Mouse (Mus musculus): Measurements from ENCODE around the gene Sdhaf1. TPM values are rescaled to one million over a fixed set of nuclear protein-coding genes. Genes with fewer than 3 reads are reported as not detected.

Gene Sdhaf1
- polyA plus RNA-seq, 1 experiment from 2014 or later: 35.1 TPM

DNA sequence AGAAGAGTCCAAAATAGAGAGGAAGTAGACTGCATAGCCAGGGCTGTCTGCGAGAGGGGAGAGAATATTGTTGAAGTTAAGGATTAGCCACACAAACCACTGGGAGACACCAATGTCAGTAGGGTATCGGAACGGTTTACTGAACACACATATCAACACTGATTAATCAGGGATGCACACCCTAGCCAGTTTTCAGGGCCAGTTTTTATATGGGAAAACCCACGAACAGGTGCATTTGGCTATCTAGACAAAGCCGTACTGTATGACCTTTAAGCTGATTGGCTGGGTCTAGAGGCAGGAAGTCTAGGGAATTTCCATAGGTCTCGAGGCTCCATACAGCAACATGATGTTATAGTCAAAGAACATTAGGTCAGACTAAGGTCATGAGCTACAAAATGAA, 830 bp downstream of the Sdhaf1 start:
- H3K27ac ChIP-seq: peak overlapping the region; percentile 91
- H3K4me2 ChIP-seq (ENCODE audit: low read length): peak overlapping the region; percentile 91
- no peaks in the 10 kb centered on the region for H3K36me3 ChIP-seq (ENCODE audit: insufficient read depth, low read length)
- H3K9me3 ChIP-seq (replicated peaks; ENCODE audit: low read length): no peaks in the 10 kb centered on the region
- WGBS: 25% methylated on average over 6 of the region's 6 CpGs
- H3K27me3 ChIP-seq (ENCODE audit: insufficient read depth, low read length): no peaks in the 10 kb centered on the region
- H3K4me3 ChIP-seq (replicated peaks; ENCODE audit: low read depth, low read length): peak overlapping the region; percentile 70
- no peak for TF ChIP-seq CTCF (IDR thresholded peaks at IDR 0.05; ENCODE audit: low read depth)
- no peak for DNase-seq (ENCODE audit: low spot score)
- peaks cover 5% of the 10 kb centered on the region; the same call in 1 of the 2 replicates for H3K4me1 ChIP-seq (replicated peaks; ENCODE audit: insufficient read depth, low read length)
- H3K9ac ChIP-seq (ENCODE audit: low read depth, low read length): peak overlapping the region; percentile 51
- ATAC-seq (replicated peaks; ENCODE audit: low FRiP score, low read depth): no peak

- peak overlapping the region; percentile 70 for H3K4me3 ChIP-seq (replicated peaks; ENCODE audit: low read depth, low read length)
- WGBS: 0% methylated on average over 20 of the region's 20 CpGs
Observed at GRCm38 (mm10) chr7:30322285-30322667, 1.4 kb downstream of the Sdhaf1 start.

DNA sequence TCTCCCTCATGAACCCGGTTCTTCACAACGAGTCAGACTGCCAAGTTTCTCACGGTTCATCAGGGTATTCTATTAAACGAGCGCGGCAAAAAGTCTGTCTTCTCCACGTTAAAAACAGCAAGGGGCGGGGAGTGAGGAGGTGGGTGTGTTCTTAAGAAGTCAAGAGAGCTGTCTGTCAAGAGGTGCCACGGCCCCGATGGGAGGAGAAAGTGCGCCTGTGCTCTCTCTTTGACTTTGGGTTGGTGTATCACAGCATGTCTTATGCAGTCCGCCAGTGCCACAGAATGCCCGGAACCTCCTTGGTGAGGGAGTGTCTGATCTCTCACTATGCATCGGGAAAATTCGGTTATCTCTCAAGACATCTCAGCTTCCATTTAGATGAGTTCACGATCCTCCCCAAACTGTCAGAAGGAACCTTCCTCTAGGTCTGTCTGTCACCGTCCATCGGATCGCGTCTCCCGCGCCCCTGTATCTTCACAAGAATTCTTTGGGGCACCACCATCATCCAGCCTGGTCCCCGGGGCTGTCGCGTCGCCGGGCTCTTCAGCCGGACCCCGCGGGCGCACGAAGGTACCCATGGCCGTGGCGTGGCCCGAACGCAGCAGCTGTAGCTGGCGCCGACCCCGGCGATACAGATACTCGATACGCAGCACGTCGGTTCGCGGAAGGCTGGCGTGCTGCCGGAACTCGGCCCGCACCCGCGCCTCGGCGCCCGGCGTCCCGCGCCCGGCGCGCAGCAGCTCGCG, 2.0 kb downstream of the Sdhaf1 start, which contains the start of gene E130208F15Rik:
Gene E130208F15Rik (plus strand): TSS at position 202 of the 746 bp plus-strand sequence.
- Histone ChIP-seq H3K9ac (ENCODE audit: low read depth, low read length) (peak within 1 kb of the TSS; percentile 78), H3K9me3 (replicated peaks; ENCODE audit: low read length) (no peaks in the 10 kb centered on the region), H3K4me3 (replicated peaks; ENCODE audit: low read depth, low read length) (peak within 1 kb of the TSS; percentile 70), H3K36me3 (ENCODE audit: insufficient read depth, low read length) (no peaks in the 10 kb centered on the region), H3K27me3 (ENCODE audit: insufficient read depth, low read length) (no peaks in the 10 kb centered on the region), H3K27ac (peak within 1 kb of the TSS; percentile 91), H3K4me1 (replicated peaks; ENCODE audit: insufficient read depth, low read length) (no peaks in the 10 kb centered on the region; the same call in 1 of the 2 replicates), H3K4me2 (ENCODE audit: low read length) (peak within 1 kb of the TSS; percentile 91)
- peak; percentile 42 for ATAC-seq (replicated peaks; ENCODE audit: low FRiP score, low read depth)
- no peak for TF ChIP-seq CTCF (IDR thresholded peaks at IDR 0.05; ENCODE audit: low read depth)
- DNase-seq (ENCODE audit: low spot score): peak; percentile 85
- under 1% methylated on average over 63 of the region's 63 CpGs for WGBS

More at GRCm38 (mm10) chr7:30322285-30322667, 1.4 kb downstream of the Sdhaf1 start:
- Histone ChIP-seq H3K27me3 (ENCODE audit: insufficient read depth, low read length) (no peaks in the 10 kb centered on the region), H3K4me1 (replicated peaks; ENCODE audit: insufficient read depth, low read length) (peaks cover 3% of the 10 kb centered on the region; the same call in 1 of the 2 replicates), H3K4me2 (ENCODE audit: low read length) (peak overlapping the region; percentile 91), H3K36me3 (ENCODE audit: insufficient read depth, low read length) (no peaks in the 10 kb centered on the region), H3K9me3 (replicated peaks; ENCODE audit: low read length) (no peaks in the 10 kb centered on the region), H3K27ac (peak overlapping the region; percentile 91), H3K9ac (ENCODE audit: low read depth, low read length) (peak overlapping the region; percentile 78)
- ATAC-seq (replicated peaks; ENCODE audit: low FRiP score, low read depth) (peak; percentile 97), DNase-seq (ENCODE audit: low spot score) (peak; percentile 100)
- no peak for TF ChIP-seq CTCF (IDR thresholded peaks at IDR 0.05; ENCODE audit: low read depth)

DNA sequence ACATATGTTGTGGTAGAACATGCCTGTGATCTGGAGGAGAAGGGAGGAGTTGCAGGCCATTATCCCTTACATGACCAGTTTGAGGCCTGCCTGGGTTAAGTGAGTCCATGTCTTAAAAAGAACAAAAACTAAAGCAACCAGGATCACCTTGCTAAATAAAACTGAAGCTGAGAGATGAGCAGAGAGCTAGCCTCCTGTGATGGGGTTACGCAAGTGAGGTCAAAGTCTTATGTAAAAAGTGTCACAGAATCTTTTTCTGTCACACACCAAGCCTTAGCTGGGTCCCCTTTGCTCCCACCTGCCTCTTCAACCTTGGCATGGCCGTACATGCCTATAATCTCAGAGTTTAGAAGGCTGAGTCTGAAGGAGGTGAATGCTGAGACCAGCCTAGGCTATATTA, 2.7 kb downstream of the Sdhaf1 start:
- Histone ChIP-seq H3K4me1 (replicated peaks; ENCODE audit: insufficient read depth, low read length) (no peaks in the 10 kb centered on the region; the same call in 1 of the 2 replicates), H3K4me2 (ENCODE audit: low read length) (peak overlapping the region; percentile 91), H3K27me3 (ENCODE audit: insufficient read depth, low read length) (no peaks in the 10 kb centered on the region), H3K9me3 (replicated peaks; ENCODE audit: low read length) (no peaks in the 10 kb centered on the region), H3K9ac (ENCODE audit: low read depth, low read length) (0 out of 2 replicates have a peak overlapping the region, but pooled peaks have one; percentile 78), H3K27ac (no peak overlapping the region), H3K36me3 (ENCODE audit: insufficient read depth, low read length) (no peaks in the 10 kb centered on the region), H3K4me3 (replicated peaks; ENCODE audit: low read depth, low read length) (peak overlapping the region; percentile 70; the same call in 1 of the 2 replicates)
- DNase-seq (ENCODE audit: low spot score): no peak
- ATAC-seq (replicated peaks; ENCODE audit: low FRiP score, low read depth): no peak
- WGBS: 78% methylated on average over 2 of the region's 2 CpGs
- no peak for TF ChIP-seq CTCF (IDR thresholded peaks at IDR 0.05; ENCODE audit: low read depth)

- WGBS: 66% methylated on average over 3 of the region's 3 CpGs
Observed at GRCm38 (mm10) chr7:30318142-30318541, 5.6 kb downstream of the Sdhaf1 start.

More at GRCm38 (mm10) chr7:30318142-30318541, 5.6 kb downstream of the Sdhaf1 start:
- Histone ChIP-seq H3K27ac (no peak overlapping the region), H3K4me2 (ENCODE audit: low read length) (no peak overlapping the region), H3K27me3 (ENCODE audit: insufficient read depth, low read length) (no peaks in the 10 kb centered on the region), H3K36me3 (ENCODE audit: insufficient read depth, low read length) (no peaks in the 10 kb centered on the region), H3K4me3 (replicated peaks; ENCODE audit: low read depth, low read length) (no peak overlapping the region), H3K9ac (ENCODE audit: low read depth, low read length) (no peak overlapping the region), H3K9me3 (replicated peaks; ENCODE audit: low read length) (no peaks in the 10 kb centered on the region), H3K4me1 (replicated peaks; ENCODE audit: insufficient read depth, low read length) (peaks cover 8% of the 10 kb centered on the region; the same call in 1 of the 2 replicates)
- ATAC-seq (replicated peaks; ENCODE audit: low FRiP score, low read depth): no peak
- TF ChIP-seq CTCF (IDR thresholded peaks at IDR 0.05; ENCODE audit: low read depth): no peak
- DNase-seq (ENCODE audit: low spot score): peak; percentile 39
